Mouse (Mus musculus) T-helper 17 cell (primary cell): ENCODE measurements around the gene Pdcd4.
"Not testable (repeated sequence)": the region's sequence is repeated elsewhere in the genome, so short reads cannot be mapped to it uniquely, and the experiment has no call there.

Experiments used
- in situ Hi-C, 2 experiments: fragments of 300-600 bp; cut with MboI, MseI; formaldehyde crosslinking; loops; 1 replicate in 1 of 2; 2 replicates in 1 of 2; pipeline ENCODE4 v1.15.1; 2025; ENCODE audit warnings: high pct_unique_total_duplicates in 2 of 2

The Pdcd4 gene

GRCm38 (mm10) chr19:53898970-53899900 lies 7.2 kb downstream of the Pdcd4 start:
- in situ Hi-C loops: loop anchor here in 1 of 2 experiments (5.0 kb wide), 1 partner anchor 97 kb away; no protein-coding TSS in a partner anchor

GRCm38 (mm10) chr19:53899941-53900610 lies 8.0 kb downstream of the Pdcd4 start:
- in situ Hi-C loops: loop anchor here in 1 of 2 experiments (5.0 kb wide), 1 partner anchor 98 kb away; no protein-coding TSS in a partner anchor

GRCm38 (mm10) chr19:53901931-53902738 lies 10.1 kb downstream of the Pdcd4 start:
- in situ Hi-C loops: no loop called here

GRCm38 (mm10) chr19:53902739-53903487 lies 10.9 kb downstream of the Pdcd4 start:
- in situ Hi-C loops: no loop called here

- in situ Hi-C loops: no loop called here
Observed at GRCm38 (mm10) chr19:53903507-53904321, 11.7 kb downstream of the Pdcd4 start.

- in situ Hi-C loops: no loop called here
Observed at GRCm38 (mm10) chr19:53904833-53905480, 12.9 kb downstream of the Pdcd4 start.

GRCm38 (mm10) chr19:53906033-53906702 lies 14.1 kb downstream of the Pdcd4 start:
- in situ Hi-C loops: no loop called here

GRCm38 (mm10) chr19:53906703-53907070 lies 14.7 kb downstream of the Pdcd4 start:
- in situ Hi-C loops: not testable (repeated sequence)

GRCm38 (mm10) chr19:53914950-53915349 lies 22.9 kb downstream of the Pdcd4 start:
- in situ Hi-C loops: no loop called here

- in situ Hi-C loops: no loop called here
Observed at GRCm38 (mm10) chr19:53919541-53919940, 27.5 kb downstream of the Pdcd4 start.

GRCm38 (mm10) chr19:53921996-53922395 lies 30.0 kb downstream of the Pdcd4 start:
- in situ Hi-C loops: not testable (repeated sequence)

GRCm38 (mm10) chr19:53925338-53925751 lies 33.3 kb downstream of the Pdcd4 start:
- in situ Hi-C loops: no loop called here

- in situ Hi-C loops: no loop called here
Observed at GRCm38 (mm10) chr19:53926705-53927104, 34.7 kb downstream of the Pdcd4 start.

GRCm38 (mm10) chr19:53929218-53929617 lies 37.2 kb downstream of the Pdcd4 start:
- in situ Hi-C loops: no loop called here

GRCm38 (mm10) chr19:53933050-53933449 lies 41.0 kb downstream of the Pdcd4 start:
- in situ Hi-C loops: no loop called here

GRCm38 (mm10) chr19:53934046-53934445 lies 42.0 kb downstream of the Pdcd4 start:
- in situ Hi-C loops: no loop called here

GRCm38 (mm10) chr19:53939467-53939866 lies 47.4 kb downstream of the Pdcd4 start:
- in situ Hi-C loops: no loop called here

- in situ Hi-C loops: no loop called here
Observed at GRCm38 (mm10) chr19:53941139-53941538, 49.1 kb downstream of the Pdcd4 start.

- in situ Hi-C loops: no loop called here
Observed at GRCm38 (mm10) chr19:53942342-53942741, 50.3 kb downstream of the Pdcd4 start.
